Mouse (Mus musculus): ENCODE data around the gene Agap1.

Gene Agap1

GRCm38 (mm10) chr1:89701162-89701730, 246.6 kb downstream of the Agap1 start:
- in situ Hi-C loops (cut with MboI; ENCODE audit: low sequenced_read_pairs) = no loop called here

GRCm38 (mm10) chr1:89703294-89703693, 248.7 kb downstream of the Agap1 start:
- in situ Hi-C loops (cut with MboI; ENCODE audit: low sequenced_read_pairs) = no loop called here

- in situ Hi-C loops (cut with MboI; ENCODE audit: low sequenced_read_pairs) = no loop called here
These were observed 251.1 kb downstream of the Agap1 start for GRCm38 (mm10) chr1:89705670-89706069.

- in situ Hi-C loops (cut with MboI; ENCODE audit: low sequenced_read_pairs) = no loop called here
These were observed 252.3 kb downstream of the Agap1 start for GRCm38 (mm10) chr1:89706862-89707261.

- in situ Hi-C loops (cut with MboI; ENCODE audit: low sequenced_read_pairs) = no loop called here
These were observed 253.3 kb downstream of the Agap1 start for GRCm38 (mm10) chr1:89707756-89708480.

DNA sequence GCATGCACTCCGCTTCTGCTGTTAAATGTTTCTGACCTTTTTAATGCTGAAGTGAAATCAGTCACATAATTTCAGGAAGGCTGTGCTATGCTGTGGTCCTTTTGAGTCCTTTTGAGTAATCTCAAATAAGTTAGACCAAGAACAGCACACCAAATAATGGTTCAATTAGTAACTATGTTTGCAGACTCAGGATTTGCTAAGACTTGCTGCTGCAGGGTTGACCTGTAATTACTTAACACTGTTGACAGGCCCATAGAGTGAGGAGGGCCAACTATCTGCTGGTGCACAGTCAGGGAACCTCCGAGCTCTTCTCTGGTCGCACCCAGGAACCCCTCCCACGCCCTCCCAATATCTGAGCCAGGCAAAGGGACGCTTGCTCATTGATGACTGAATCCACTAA, 255.2 kb downstream of the Agap1 start:
- in situ Hi-C loops (cut with MboI; ENCODE audit: low sequenced_read_pairs) = no loop called here

- in situ Hi-C loops (cut with MboI; ENCODE audit: low sequenced_read_pairs) = no loop called here
These were observed 259.1 kb downstream of the Agap1 start for GRCm38 (mm10) chr1:89713681-89714080.

- in situ Hi-C loops (cut with MboI; ENCODE audit: low sequenced_read_pairs) = no loop called here
These were observed 259.8 kb downstream of the Agap1 start for GRCm38 (mm10) chr1:89714165-89714980.

GRCm38 (mm10) chr1:89716234-89716633, 261.6 kb downstream of the Agap1 start:
- in situ Hi-C loops (cut with MboI; ENCODE audit: low sequenced_read_pairs) = no loop called here

DNA sequence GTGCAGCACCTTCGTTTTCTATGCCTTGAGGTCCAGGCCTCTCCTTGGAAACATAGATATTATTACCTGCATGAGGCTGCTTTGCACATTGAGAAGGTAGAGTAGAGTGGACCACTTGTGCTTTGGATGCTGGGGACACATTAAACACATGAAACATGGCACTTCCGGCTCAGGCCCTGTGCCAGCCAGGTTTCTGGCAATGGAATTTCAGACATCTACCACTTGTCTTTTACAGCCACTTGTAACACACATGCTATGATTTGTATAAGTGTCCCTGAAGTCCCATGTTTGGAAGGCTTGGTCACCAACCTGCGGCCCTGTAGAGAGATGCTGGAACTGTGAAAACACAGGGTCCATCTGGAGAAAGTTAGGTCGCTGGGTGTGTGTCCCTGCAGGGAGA, 262.5 kb downstream of the Agap1 start:
- in situ Hi-C loops (cut with MboI; ENCODE audit: low sequenced_read_pairs) = no loop called here

DNA sequence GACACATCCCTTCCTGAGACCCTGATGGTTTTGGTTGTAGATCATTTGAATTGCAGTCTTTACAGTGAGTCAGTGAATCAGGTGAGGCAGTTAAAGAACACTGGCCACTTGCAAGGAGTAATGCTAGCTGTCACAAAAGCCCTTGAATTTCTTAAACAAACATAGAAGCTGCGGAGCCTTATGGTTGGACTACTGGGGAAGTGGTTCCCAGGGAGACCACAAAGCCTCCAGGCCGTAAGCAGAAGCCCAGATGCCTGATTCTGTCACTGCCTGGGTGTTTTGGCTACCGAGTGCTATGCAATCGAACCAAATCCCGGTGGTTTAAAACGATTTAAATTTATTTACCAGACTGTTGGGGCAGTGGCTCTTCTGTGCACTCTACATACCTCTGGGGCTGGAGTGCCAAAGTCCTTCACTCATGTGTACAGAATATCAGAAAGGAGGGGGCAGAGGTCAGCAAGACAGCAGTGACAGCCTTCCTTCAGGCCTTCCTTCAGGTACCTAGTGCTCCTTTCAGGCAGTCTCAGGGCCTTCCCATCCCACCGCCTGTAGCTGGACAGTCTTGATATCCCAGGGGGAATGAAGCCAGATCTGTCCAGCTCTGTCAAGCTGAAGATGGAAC, 264.3 kb downstream of the Agap1 start:
- in situ Hi-C loops (cut with MboI; ENCODE audit: low sequenced_read_pairs) = no loop called here

DNA sequence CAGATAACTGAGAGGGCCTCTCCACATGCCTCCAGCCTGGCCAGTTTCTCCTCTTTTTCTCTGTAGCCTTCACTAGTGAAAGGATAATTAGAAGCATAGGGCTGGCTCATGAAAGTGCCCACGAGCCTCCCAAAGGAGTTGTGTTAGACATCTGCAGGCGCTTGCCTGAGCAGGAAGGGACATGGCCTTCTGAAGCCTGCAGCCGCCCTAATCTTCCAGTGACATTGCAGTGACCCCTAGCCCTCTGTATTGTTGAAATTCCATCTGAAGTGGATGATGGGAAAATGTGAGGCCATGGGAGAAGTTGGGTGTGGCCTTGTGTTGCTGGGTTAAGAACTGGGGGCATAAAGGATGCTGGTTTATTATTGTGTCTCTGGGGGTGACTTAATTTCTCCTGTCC, 269.5 kb downstream of the Agap1 start:
- in situ Hi-C loops (cut with MboI; ENCODE audit: low sequenced_read_pairs) = no loop called here

GRCm38 (mm10) chr1:89724555-89724954, 269.9 kb downstream of the Agap1 start:
- in situ Hi-C loops (cut with MboI; ENCODE audit: low sequenced_read_pairs) = no loop called here

GRCm38 (mm10) chr1:89724957-89725356, 270.4 kb downstream of the Agap1 start:
- in situ Hi-C loops (cut with MboI; ENCODE audit: low sequenced_read_pairs) = no loop called here

GRCm38 (mm10) chr1:89728481-89728880, 273.9 kb downstream of the Agap1 start:
- in situ Hi-C loops (cut with MboI; ENCODE audit: low sequenced_read_pairs) = no loop called here

DNA sequence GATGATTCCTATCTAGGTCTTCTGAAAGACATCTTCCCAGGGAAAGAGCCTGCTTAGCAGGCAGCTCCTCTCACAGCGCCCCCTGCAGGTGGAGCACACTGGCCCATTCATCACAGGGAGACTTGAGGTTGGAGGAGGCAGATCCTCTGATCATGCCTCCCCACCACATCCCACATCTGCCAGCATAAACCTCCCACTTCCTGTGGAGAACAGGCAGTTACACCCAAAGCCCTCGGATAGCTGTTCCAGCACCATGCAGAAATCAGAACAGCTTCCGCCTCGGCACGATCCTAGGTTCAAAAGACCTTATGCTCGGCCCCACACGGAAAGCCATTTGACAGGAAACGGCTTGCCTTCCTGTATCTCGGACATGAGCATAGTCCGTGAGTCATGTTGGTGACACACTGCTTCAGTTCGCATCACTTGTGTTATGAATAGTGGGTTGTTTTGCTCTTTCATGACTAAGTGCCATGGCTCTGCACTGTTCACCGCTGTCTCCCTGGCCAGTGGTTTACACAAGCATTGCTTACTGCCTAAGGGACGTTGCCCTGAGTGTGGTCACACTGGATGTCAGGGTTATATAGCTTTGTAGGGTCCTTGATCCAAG, 276.1 kb downstream of the Agap1 start:
- in situ Hi-C loops (cut with MboI; ENCODE audit: low sequenced_read_pairs) = no loop called here

DNA sequence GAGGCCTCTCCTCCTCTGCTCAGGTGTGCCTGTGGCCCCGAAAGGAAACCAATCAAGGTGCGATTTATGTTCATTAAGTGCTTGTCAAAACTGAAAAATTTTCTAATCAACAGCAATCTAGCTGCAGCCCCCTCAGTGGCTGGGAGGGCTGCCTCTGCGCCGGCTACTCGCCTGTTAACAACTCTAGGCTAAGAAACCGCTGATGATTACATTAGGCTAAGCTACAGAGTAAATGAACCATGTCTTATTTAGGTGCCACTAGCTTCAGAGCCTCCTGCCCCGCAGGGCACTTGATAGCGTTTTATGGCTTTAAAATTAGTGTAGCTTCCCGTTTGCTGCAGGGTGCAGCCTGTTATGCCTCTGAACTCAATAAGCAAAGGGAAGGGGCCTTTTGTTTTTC, 279.8 kb downstream of the Agap1 start:
- in situ Hi-C loops (cut with MboI; ENCODE audit: low sequenced_read_pairs) = no loop called here

- in situ Hi-C loops (cut with MboI; ENCODE audit: low sequenced_read_pairs) = no loop called here
These were observed 280.5 kb downstream of the Agap1 start for GRCm38 (mm10) chr1:89735146-89735545.

DNA sequence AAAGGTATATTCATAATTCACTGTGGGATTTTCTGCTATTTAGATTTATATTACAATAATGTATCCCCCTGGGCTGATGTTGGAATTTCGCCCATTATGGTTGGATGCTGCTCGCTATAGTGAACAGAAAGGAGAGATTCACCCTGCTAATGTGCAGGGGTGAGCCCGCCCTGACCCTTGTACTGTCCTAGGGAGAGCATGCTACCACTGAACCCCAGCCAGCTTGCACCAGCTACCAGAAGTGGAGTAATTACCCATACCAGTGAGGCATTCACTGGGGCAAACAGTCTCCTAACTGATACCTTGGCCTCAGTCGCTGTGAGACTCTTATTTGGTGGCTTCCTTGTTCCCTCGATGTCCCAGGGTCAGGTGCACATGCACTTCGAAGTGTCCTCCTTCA, 281.4 kb downstream of the Agap1 start:
- in situ Hi-C loops (cut with MboI; ENCODE audit: low sequenced_read_pairs) = no loop called here

DNA sequence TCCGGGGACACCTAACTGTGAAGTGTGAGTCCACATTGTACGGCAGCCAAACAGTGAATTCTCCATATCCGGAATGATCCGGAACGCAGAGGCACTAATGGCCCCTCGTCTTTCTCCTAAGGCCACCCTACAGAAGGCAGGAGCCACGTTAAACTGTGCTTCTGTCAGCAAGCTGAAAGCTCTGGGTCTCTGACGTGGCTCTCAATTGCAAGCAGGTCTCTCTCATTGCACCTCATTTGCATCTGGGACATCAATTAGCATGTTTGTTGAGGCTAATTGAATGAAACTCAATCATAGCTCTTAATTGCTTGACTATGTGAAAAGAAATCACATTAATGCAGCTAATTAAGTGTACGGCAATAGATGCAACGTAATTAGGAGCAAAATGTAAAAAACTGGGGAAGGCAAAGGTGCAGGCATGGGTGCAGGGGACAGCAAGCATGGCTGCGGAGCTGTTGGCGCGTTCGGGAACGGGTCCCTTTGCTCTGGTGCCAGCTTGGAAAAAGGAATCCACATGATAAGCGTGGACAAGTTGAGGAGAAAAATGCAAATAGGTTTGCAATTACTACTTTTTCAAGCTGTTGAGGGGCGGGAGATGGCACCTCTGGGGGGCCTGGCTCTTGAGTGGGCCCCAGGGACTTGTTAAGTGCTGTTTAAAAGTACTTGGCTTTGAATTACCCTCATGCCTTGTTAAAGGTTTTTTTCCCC, 284.6 kb downstream of the Agap1 start:
- in situ Hi-C loops (cut with MboI; ENCODE audit: low sequenced_read_pairs) = no loop called here

DNA sequence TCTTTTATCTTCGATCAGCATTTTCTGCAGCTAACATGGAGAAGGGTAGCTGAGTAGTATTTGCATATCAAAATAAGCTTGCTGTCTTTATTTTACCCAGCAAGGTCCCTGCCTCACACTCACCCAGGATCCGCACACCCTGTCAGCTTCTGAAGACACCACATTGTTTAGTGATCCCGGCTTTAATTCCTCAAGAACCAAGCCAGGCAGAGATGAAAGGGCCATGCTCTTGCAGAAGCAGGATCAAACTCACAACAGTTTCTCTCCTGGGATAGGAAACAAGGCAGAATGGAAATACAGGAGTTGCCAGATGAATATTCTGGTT, 285.1 kb downstream of the Agap1 start:
- in situ Hi-C loops (cut with MboI; ENCODE audit: low sequenced_read_pairs) = no loop called here

Data from CH12F3 (cell line).